ENCODE assay signal across 24 mouse cellular contexts in genomic region chr13:16694201-16694600, GRCm38 (mm10).
"Had no signal": no experiment of that assay in that cellular context is flagged by ENCODE, and none has a peak within 500 bp of the region (broad histone marks: within the 10 kb centered on the region; RNA-seq: fewer than 3 reads in every experiment).

No protein-coding gene starts in this region.

- H3K36me3 ChIP-seq: embryonic facial prominence, embryonic 10.5 days; embryonic facial prominence, embryonic 12.5 days; embryonic facial prominence, embryonic 13.5 days; embryonic facial prominence, embryonic 15.5 days; forebrain, embryonic 10.5 days; forebrain, embryonic 12.5 days; forebrain, embryonic 15.5 days; heart, embryonic 10.5 days had no signal

- H3K27ac ChIP-seq: embryonic facial prominence, embryonic 10.5 days; embryonic facial prominence, embryonic 12.5 days; embryonic facial prominence, embryonic 13.5 days; embryonic facial prominence, embryonic 15.5 days; forebrain, embryonic 10.5 days; forebrain, embryonic 12.5 days; forebrain, embryonic 13.5 days; forebrain, embryonic 15.5 days; gastrocnemius, adult 2 months; heart, adult 2 months; heart, embryonic 10.5 days had no signal

- H3K4me1 ChIP-seq: embryonic facial prominence, embryonic 10.5 days; embryonic facial prominence, embryonic 13.5 days; embryonic facial prominence, embryonic 15.5 days; forebrain, embryonic 12.5 days; forebrain, embryonic 13.5 days; forebrain, embryonic 15.5 days; heart, embryonic 10.5 days had no signal

- H3K9ac ChIP-seq: embryonic facial prominence, embryonic 12.5 days; embryonic facial prominence, embryonic 13.5 days; embryonic facial prominence, embryonic 15.5 days; forebrain, embryonic 12.5 days; forebrain, embryonic 13.5 days; forebrain, embryonic 15.5 days; forebrain, postnatal 0 days had no signal

- H3K9me3 ChIP-seq: embryonic facial prominence, embryonic 10.5 days; embryonic facial prominence, embryonic 12.5 days; embryonic facial prominence, embryonic 13.5 days; embryonic facial prominence, embryonic 15.5 days; forebrain, embryonic 10.5 days; forebrain, embryonic 12.5 days; forebrain, embryonic 13.5 days; forebrain, embryonic 15.5 days; heart, embryonic 10.5 days had no signal

- DNase-seq: cerebellum, postnatal 10 days; cerebellum, postnatal 14 days; cerebellum, postnatal 25 days; cerebellum, postnatal 36 days; embryo, embryonic 11 days; forebrain, postnatal 0 days; gastrocnemius, adult 2 months; gastrocnemius, postnatal 10 days; gastrocnemius, postnatal 14 days; gastrocnemius, postnatal 25 days; gastrocnemius, postnatal 36 days; heart, adult 11 months; heart, adult 18-20 months; heart, adult 2 months had no signal

- H3K27me3 ChIP-seq: embryonic facial prominence, embryonic 12.5 days; embryonic facial prominence, embryonic 13.5 days; embryonic facial prominence, embryonic 15.5 days; forebrain, embryonic 12.5 days; forebrain, embryonic 13.5 days; forebrain, embryonic 15.5 days had no signal

- H3K4me3 ChIP-seq: embryonic facial prominence, embryonic 10.5 days; embryonic facial prominence, embryonic 12.5 days; embryonic facial prominence, embryonic 13.5 days; embryonic facial prominence, embryonic 15.5 days; erythroblast, embryonic 14.5 days; forebrain, embryonic 10.5 days; forebrain, embryonic 12.5 days; forebrain, embryonic 13.5 days; forebrain, embryonic 15.5 days; gastrocnemius, adult 2 months; heart, adult 2 months; heart, embryonic 10.5 days had no signal
